Mouse (Mus musculus) heart, embryonic 13.5 days (tissue): ENCODE data around the gene Olfr921. TPM values are rescaled to one million over a fixed set of nuclear protein-coding genes. Genes with fewer than 3 reads are reported as not detected.

Experiments used
- polyA plus RNA-seq: library from polyadenylated mRNA; unstranded; fragments of >200 nt; fragmentation: Nextera tagmentation; extraction: Ambion mirVana; gene quantifications from 2 replicates; pipeline ENCODE4 v1.2.1, GENCODE M21; 2015

Olfr921 gene
- polyA plus RNA-seq, 1 experiment from 2014 or later: not detected

Other genes with a start within 250 kb of the Olfr921 start
- not detected in 2 replicates for gene Olfr910, start 235.2 kb upstream of the Olfr921 start, polyA plus RNA-seq
- not detected in 2 replicates for gene Olfr912, start 192.9 kb upstream of the Olfr921 start, polyA plus RNA-seq
- not detected in 2 replicates for gene Olfr913, start 180.3 kb upstream of the Olfr921 start, polyA plus RNA-seq
- not detected in 2 replicates for gene Olfr914, start 168.0 kb upstream of the Olfr921 start, polyA plus RNA-seq
- not detected in 2 replicates for gene Olfr916, start 113.2 kb upstream of the Olfr921 start, polyA plus RNA-seq
- gene Olfr917, start 107.2 kb upstream of the Olfr921 start, polyA plus RNA-seq: not detected in 2 replicates
- not detected in 2 replicates for gene Olfr918, start 98.5 kb upstream of the Olfr921 start, polyA plus RNA-seq
- gene Olfr919, start 69.4 kb upstream of the Olfr921 start, polyA plus RNA-seq: not detected in 2 replicates
- 16.3 and 18.8 TPM in 2 replicates for gene Vwa5a, start 54.8 kb upstream of the Olfr921 start, polyA plus RNA-seq
- 0.07 TPM in 1 of 2 replicates, not detected in the other for gene Olfr920, start 20.8 kb upstream of the Olfr921 start, polyA plus RNA-seq
- gene Olfr922, start 41.5 kb downstream of the Olfr921 start, polyA plus RNA-seq: not detected in 2 replicates
- gene Olfr923, start 53.5 kb downstream of the Olfr921 start, polyA plus RNA-seq: not detected in 2 replicates
- gene Olfr924, start 71.4 kb downstream of the Olfr921 start, polyA plus RNA-seq: not detected in 2 replicates
- not detected in 2 replicates for gene Olfr26, start 82.0 kb downstream of the Olfr921 start, polyA plus RNA-seq
- gene Olfr926, start 104.1 kb downstream of the Olfr921 start, polyA plus RNA-seq: not detected in 2 replicates
- gene Olfr930, start 156.7 kb downstream of the Olfr921 start, polyA plus RNA-seq: not detected in 2 replicates
- not detected in 2 replicates for gene Olfr933, start 199.2 kb downstream of the Olfr921 start, polyA plus RNA-seq
- gene Olfr934, start 215.2 kb downstream of the Olfr921 start, polyA plus RNA-seq: not detected in 2 replicates
- not detected in 2 replicates for gene Olfr935, start 226.6 kb downstream of the Olfr921 start, polyA plus RNA-seq